24 mouse cellular contexts compared by ENCODE assay signal in the genomic region with DNA sequence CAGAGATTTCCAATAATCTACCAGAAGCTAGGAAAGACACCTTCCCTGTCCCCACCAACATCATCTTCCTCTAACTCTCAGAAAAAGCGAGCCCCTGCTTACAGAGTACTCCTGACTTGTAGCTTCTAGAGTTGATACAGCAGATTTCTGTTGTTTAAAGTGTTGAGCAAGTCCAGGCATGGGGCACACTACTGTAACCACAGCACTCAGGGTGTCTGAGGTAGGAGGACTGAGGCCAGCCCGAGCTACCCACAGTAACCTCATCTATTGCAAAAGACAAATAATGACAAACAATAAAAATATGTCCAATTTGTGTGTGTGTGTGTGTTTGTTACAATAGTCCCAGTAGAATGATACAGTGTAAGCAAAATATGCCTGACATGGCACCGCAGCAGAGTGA.
DNase-seq lines count a peak whose midpoint lies in the region; ATAC-seq and TF ChIP-seq lines count a peak whose summit lies in the region.
"Had no signal": no experiment of that assay in that cellular context is flagged by ENCODE, and none has a peak within 500 bp of the region (broad histone marks: within the 10 kb centered on the region; RNA-seq: fewer than 3 reads in every experiment).

No protein-coding gene starts in this region.

- no peak overlapping the region for H3K9ac ChIP-seq in liver, embryonic 13.5 days
- H3K9ac ChIP-seq in liver, embryonic 12.5 days, result no peak overlapping the region
- no peak overlapping the region for H3K9ac ChIP-seq in liver, postnatal 0 days (replicated peaks)
- H3K9ac ChIP-seq: embryonic facial prominence, embryonic 15.5 days; forebrain, embryonic 15.5 days; heart, embryonic 15.5 days; hindbrain, embryonic 13.5 days had no signal

- no peak overlapping the region for H3K27ac ChIP-seq in liver, embryonic 13.5 days
- H3K27ac ChIP-seq in liver, embryonic 12.5 days, result no peak overlapping the region
- peak overlapping the region; percentile 42 for H3K27ac ChIP-seq in bone marrow macrophage, adult 2 months (ENCODE audit: insufficient read depth, low read depth, low read length)
- no peak overlapping the region for H3K27ac ChIP-seq in liver, postnatal 0 days (ENCODE audit: low read depth)
- H3K27ac ChIP-seq: embryonic facial prominence, embryonic 15.5 days; forebrain, embryonic 15.5 days; heart, embryonic 15.5 days; hindbrain, embryonic 13.5 days had no signal

- WGBS in liver, embryonic 13.5 days (ENCODE audit: insufficient replicate concordance), result 43% methylated on average over 3 of the region's 3 CpGs
- 49% methylated on average over 3 of the region's 3 CpGs for WGBS in liver, embryonic 12.5 days (ENCODE audit: insufficient replicate concordance)
- WGBS in liver, postnatal 0 days (ENCODE audit: insufficient replicate concordance), result 45% methylated on average over 3 of the region's 3 CpGs

- TF ChIP-seq POLR2A in bone marrow macrophage, adult 2 months (IDR thresholded peaks at IDR 0.05; ENCODE audit: borderline replicate concordance, low read depth, low read length), result no peak

- no peak for TF ChIP-seq CTCF in bone marrow macrophage, adult 2 months (IDR thresholded peaks at IDR 0.05; ENCODE audit: low read depth, low read length)
- no peak for TF ChIP-seq CTCF in liver, postnatal 0 days (IDR thresholded peaks at IDR 0.05; ENCODE audit: low read depth)

- peaks cover 6% of the 10 kb centered on the region; the same call in 1 of the 2 replicates for H3K4me1 ChIP-seq in liver, embryonic 13.5 days (replicated peaks)
- H3K4me1 ChIP-seq in liver, embryonic 12.5 days, result no peaks in the 10 kb centered on the region
- peaks cover 25% of the 10 kb centered on the region for H3K4me1 ChIP-seq in bone marrow macrophage, adult 2 months (ENCODE audit: control insufficient read depth, insufficient read depth, low read length)
- H3K4me1 ChIP-seq in liver, postnatal 0 days (ENCODE audit: insufficient read depth), result peaks cover 5% of the 10 kb centered on the region
- H3K4me1 ChIP-seq: embryonic facial prominence, embryonic 15.5 days; forebrain, embryonic 15.5 days; heart, embryonic 15.5 days; hindbrain, embryonic 13.5 days had no signal

- H3K36me3 ChIP-seq in liver, embryonic 13.5 days, result no peaks in the 10 kb centered on the region
- no peaks in the 10 kb centered on the region for H3K36me3 ChIP-seq in liver, embryonic 12.5 days
- H3K36me3 ChIP-seq in liver, postnatal 0 days (replicated peaks; ENCODE audit: insufficient read depth, low read length), result no peaks in the 10 kb centered on the region
- H3K36me3 ChIP-seq: embryonic facial prominence, embryonic 15.5 days; forebrain, embryonic 15.5 days; G1E; heart, embryonic 15.5 days; hindbrain, embryonic 13.5 days had no signal

- H3K4me3 ChIP-seq in liver, embryonic 13.5 days (replicated peaks), result no peak overlapping the region
- H3K4me3 ChIP-seq in liver, embryonic 12.5 days, result no peak overlapping the region
- no peak overlapping the region for H3K4me3 ChIP-seq in bone marrow macrophage, adult 2 months (ENCODE audit: insufficient read depth, low read length)
- H3K4me3 ChIP-seq in liver, postnatal 0 days (ENCODE audit: low read depth, low read length), result no peak overlapping the region
- H3K4me3 ChIP-seq: embryonic facial prominence, embryonic 15.5 days; erythroblast, embryonic 14.5 days; forebrain, embryonic 15.5 days; heart, embryonic 15.5 days; hindbrain, embryonic 13.5 days had no signal

- no peaks in the 10 kb centered on the region for H3K9me3 ChIP-seq in liver, embryonic 13.5 days (replicated peaks)
- H3K9me3 ChIP-seq in liver, embryonic 12.5 days (replicated peaks), result no peaks in the 10 kb centered on the region
- H3K9me3 ChIP-seq in liver, postnatal 0 days (ENCODE audit: low read length), result no peaks in the 10 kb centered on the region
- H3K9me3 ChIP-seq: embryonic facial prominence, embryonic 15.5 days; forebrain, embryonic 15.5 days; heart, embryonic 15.5 days; hindbrain, embryonic 13.5 days had no signal

- TF ChIP-seq EP300 in liver, postnatal 0 days (IDR thresholded peaks at IDR 0.05; ENCODE audit: low read depth), result no peak

- H3K27me3 ChIP-seq in liver, embryonic 13.5 days, result no peaks in the 10 kb centered on the region
- no peaks in the 10 kb centered on the region for H3K27me3 ChIP-seq in liver, embryonic 12.5 days (replicated peaks)
- H3K27me3 ChIP-seq in liver, postnatal 0 days (ENCODE audit: insufficient read depth, low read length), result no peaks in the 10 kb centered on the region
- H3K27me3 ChIP-seq: embryonic facial prominence, embryonic 15.5 days; forebrain, embryonic 15.5 days; heart, embryonic 15.5 days; hindbrain, embryonic 13.5 days had no signal

- no peak for DNase-seq in liver, embryonic 13.5 days
- peak; percentile 32 for DNase-seq in 416B (ENCODE audit: low read depth)
- DNase-seq in liver, postnatal 0 days, result no peak
- DNase-seq in layer of hippocampus, postnatal 36 days, result no peak
- no peak for DNase-seq in adrenal gland, adult 18-20 months (ENCODE audit: low spot score in 2 of 2)
- no peak for DNase-seq in heart, adult 9 months (ENCODE audit: low spot score in 2 of 2)
- DNase-seq: adrenal gland, adult 2 months; adrenal gland, postnatal 25 days; cerebellum, adult 2 months; cerebellum, postnatal 10 days; embryo, embryonic 11 days; gastrocnemius, postnatal 36 days; heart, postnatal 14 days had no signal

- ATAC-seq in liver, embryonic 13.5 days (ENCODE audit: low read depth), result peak; percentile 50; the same call in 1 of the 2 replicates
- ATAC-seq in liver, embryonic 12.5 days, result no peak
- peak; percentile 55; the same call in 1 of the 2 replicates for ATAC-seq in liver, postnatal 0 days
- ATAC-seq: CD4-positive, CD25-positive, alpha-beta regulatory T cell, adult 4 months; forebrain, embryonic 15.5 days; intestine, embryonic 16.5 days had no signal

- H3K4me2 ChIP-seq in liver, embryonic 13.5 days, result no peak overlapping the region
- H3K4me2 ChIP-seq in liver, embryonic 12.5 days, result no peak overlapping the region
- H3K4me2 ChIP-seq in liver, postnatal 0 days (ENCODE audit: low read depth, low read length), result no peak overlapping the region
- H3K4me2 ChIP-seq: embryonic facial prominence, embryonic 15.5 days; forebrain, embryonic 15.5 days; heart, embryonic 11.5 days; heart, embryonic 15.5 days; hindbrain, embryonic 13.5 days had no signal
